Mouse (Mus musculus) megakaryocyte, adult 5-6 weeks (primary cell): ENCODE results near the gene Cep89. TPM values are rescaled to one million over a fixed set of nuclear protein-coding genes. Genes with fewer than 3 reads are reported as not detected.

Source experiments
- ATAC-seq: 2 replicates; pipeline ENCODE4 v1.8.0; 2016; ENCODE audit warnings: mild to moderate bottlenecking, inconsistent platforms; ENCODE audit not compliant: poor library complexity, severe bottlenecking
- total RNA-seq, 2 experiments: library from RNA; stranded (forward) in 1 of 2; stranded (reverse) in 1 of 2; fragments of 153-499, 151-499 nt in 1 of 2; fragments of 221-1000, 200-1000 nt in 1 of 2; gene quantifications; 2 replicates each; pipeline versions ENCODE4 v1.2.3 to v1.2.4; 2015 to 2017

The Cep89 gene
- total RNA-seq, 2 experiments from 2014 or later: 5.7 to 9.6 TPM

DNA sequence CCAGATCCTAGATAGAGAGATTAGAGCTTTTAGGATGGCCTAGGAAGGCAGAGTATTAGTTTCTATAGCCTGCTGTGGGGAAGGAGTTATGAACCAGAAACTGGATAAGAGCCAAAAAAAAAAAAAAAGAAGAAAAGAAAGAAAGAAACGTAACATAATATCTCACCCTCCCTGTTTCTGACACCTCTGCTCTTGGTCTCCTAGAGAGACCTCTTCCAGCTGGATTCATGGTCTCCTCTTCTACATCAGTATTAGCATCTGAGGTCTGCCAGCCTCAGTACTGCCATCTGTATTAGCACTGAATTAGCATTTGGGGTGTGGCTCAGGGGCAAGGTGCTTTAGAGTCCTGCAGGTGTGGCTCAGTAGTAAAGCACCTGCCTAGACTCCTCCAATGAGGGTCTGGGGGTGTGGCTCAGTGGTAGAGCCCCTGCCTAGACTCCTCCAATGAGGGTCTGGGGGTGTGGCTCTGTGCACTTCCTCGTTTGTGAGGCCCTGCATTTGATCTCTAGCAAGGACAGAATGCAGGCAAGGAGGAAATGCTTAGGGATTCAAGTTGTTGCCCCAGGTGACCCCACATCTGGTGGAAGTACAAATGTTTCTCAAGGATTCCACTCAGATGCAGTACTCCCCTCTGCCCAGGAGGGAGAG is 14.0 kb upstream of the Cep89 start:
- no peak for ATAC-seq

- no peak for ATAC-seq
Observed at GRCm38 (mm10) chr7:35386525-35386952, 10.3 kb upstream of the Cep89 start.

DNA sequence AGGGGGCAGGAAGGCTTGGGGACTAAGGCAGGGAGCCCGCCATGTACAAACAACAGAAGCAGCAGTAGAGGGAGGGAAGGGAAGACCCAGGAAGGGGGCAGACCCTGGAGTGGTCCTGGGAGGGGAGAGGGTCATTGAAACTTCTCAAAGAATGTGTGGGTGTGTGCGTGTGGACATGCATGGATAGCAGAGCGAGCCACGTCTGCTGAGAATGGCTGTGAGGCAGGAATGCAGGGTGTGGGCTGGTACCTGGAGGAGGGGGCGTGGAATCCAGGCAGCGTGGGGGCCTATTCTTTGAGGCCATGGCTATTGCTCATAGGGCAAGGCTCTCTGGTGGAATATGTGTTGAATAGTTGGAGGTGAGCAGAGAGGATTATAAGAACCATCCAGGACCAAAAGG is 8.1 kb upstream of the Cep89 start:
- no peak for ATAC-seq

DNA sequence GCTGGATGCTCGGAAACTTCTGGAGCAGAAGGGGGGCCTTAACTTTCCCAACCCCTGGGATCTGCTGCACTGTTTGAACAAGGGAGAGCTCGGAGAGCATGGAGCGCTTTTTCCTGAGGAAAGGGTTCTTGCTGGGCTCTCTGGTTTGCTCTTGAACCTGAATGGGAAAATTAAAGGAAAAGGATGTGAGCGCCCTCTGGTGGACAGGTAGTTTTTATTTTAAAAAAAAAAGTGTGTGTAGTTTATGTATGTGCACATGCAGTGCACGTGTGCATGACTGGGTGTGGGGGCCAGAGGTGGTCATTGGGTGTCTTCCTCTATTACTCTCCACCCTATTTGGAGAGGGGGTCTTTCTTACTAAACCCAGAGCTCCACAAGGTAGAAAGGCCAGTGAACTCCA is 3.9 kb upstream of the Cep89 start:
- ATAC-seq: no peak

DNA sequence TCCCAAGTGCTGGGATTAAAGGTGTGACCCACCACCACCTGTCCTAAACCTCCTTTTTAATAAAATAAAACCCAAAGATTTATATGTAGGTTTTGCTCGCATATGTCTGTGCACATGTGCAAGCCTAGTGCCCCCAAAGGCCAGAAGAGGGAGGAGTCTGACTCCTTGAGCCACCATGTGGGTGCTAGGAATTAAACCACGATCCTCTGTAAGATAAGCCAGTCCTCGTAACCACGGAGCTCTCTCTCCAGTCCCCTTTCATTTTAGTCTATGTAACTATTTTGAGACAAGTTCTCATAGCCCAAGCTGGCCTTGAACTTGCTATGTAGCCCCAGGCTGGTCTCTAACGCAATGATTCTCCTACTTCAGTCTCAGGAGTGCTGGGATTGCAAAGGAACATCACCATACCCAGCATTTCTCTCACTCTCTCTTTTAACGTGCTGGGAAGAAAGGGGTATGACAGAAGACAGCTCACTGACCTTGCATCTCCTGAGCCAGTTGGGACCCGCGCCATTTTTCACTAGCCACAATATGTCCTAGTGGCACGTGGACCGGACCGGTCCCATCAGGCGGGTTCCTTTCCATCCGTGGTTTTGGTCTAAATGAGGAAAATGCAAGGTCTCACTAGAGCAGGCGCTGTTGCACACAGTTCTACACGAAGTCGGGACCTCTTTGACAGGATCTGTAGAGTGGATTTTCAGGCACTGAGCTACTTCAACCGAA is 940 bp upstream of the Cep89 start:
- ATAC-seq: peak; percentile 15

- no peak for ATAC-seq
Observed at GRCm38 (mm10) chr7:35401169-35401568, 4.3 kb downstream of the Cep89 start.

DNA sequence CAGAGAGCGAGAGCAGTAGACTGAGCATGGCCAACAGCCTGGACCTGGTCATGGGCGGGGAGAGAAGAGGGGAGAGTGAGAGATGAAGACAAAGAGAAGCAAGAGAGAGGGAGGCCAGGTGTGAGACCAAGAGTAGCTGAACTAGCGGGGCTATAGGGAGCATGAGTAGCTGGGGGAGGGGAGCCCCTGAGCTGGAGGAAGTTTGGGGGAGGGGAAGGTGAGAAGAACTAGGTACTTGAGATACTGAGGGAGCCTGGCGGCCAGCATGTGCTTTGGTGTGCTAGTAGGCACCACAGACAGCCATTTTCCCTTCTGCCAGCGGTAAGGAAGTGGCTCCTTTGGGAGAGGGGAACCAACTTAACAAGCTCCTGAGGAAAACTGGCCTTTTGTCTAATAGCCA is 18.4 kb downstream of the Cep89 start:
- ATAC-seq: no peak

- no peak for ATAC-seq
Observed at GRCm38 (mm10) chr7:35415801-35416653, 19.2 kb downstream of the Cep89 start.

GRCm38 (mm10) chr7:35416654-35416948 is 19.8 kb downstream of the Cep89 start:
- no peak for ATAC-seq

GRCm38 (mm10) chr7:35423071-35423470 is 26.2 kb downstream of the Cep89 start:
- peak; percentile 63 for ATAC-seq

GRCm38 (mm10) chr7:35428146-35428545 is 31.3 kb downstream of the Cep89 start:
- ATAC-seq: no peak

DNA sequence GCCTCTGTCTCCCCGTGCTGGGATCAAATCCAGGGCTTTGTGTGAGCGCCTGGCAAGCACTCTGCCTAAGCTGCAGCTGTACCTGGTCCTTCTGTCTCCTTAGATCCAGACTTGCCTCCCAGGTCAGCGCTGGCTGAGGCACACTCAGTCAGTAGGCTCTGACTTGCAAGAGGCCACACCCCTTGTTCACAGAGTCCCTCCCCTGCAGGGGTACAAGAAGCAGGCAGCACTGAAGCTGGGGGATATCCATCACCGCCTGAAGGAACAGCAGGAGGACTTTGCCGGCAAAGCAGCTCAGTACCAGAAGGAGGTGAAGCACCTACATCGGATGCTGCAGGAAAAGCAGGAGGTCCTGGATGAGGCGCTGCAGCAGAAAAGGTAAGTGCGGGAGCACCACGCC is 38.4 kb downstream of the Cep89 start:
- no peak for ATAC-seq

GRCm38 (mm10) chr7:35447501-35447900 is 50.7 kb downstream of the Cep89 start:
- no peak for ATAC-seq

- no peak for ATAC-seq
Observed at GRCm38 (mm10) chr7:35447996-35448846, 51.4 kb downstream of the Cep89 start, which contains the start of gene Slc7a9. TSS of gene Slc7a9 (plus strand) at chr7:35448796.

DNA sequence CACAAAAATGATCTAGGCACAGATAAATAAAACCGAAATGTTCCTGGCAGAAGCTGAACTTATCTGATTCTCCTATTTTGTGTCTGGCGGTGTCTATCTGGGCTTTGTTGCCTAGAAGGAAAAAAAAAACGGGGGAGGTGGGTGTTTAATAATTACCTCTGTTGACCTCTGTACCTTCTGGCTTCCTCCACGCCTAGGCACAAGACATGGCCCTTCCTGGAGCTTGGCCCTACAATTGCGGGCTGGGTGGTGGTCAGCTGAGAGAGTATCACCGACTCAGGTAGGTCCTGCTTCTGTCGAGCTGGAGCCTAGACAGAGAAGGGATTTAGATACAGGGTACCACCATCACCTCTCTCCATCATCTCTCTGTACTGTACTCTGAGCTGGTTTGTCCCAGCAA is 52.0 kb downstream of the Cep89 start:
- no peak for ATAC-seq

DNA sequence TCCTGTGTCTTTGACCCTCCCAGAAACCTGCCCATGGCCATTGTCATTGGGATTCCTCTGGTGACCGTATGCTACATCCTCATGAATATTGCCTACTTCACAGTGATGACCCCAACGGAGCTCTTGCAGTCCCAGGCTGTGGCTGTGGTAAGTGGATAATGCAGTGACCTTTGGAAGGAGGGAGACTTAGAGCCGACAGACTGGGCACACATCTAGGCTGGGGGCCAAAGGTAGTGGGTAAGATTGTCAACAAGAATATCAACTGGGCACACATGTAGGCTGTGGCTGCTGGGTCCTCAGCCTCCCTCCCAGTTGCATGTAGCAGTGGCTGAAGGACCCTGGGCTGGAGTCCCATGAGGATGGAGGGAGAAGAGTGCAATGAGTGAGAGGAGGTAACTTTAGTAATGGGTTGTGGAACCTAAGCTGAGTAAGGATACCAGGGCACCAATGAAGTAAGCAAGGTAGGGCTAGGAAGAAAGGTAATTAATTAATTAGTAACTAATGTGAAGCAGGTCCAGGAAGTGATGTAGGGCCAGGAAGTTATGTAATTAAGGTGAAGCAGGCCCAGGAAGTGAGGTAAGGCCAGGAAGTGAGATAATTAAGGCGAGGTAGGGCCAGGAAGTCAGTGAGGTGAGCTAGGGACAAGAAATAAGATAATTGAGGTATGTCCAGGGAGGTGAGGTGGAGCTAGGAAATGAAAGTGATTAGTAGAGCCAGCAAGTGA is 59.4 kb downstream of the Cep89 start:
- no peak for ATAC-seq

DNA sequence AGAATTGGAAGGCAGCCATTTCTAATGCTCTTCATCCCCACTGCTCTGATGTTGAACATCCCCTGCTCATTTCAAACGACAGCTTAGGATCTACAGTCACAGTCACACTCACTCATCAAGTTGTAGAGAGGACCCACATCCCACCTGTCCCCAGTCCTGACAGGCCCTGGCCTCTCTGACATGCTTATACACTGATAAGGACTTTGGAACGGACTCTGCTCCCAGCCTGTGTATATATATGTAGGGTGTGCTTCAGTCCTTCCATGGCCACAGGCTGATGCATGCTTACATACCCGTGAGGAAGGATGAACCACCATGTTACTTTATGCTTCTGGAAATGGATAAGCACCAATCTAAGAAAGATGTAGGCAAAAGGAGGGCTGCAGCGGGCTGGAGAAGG is 64.1 kb downstream of the Cep89 start:
- ATAC-seq: no peak

DNA sequence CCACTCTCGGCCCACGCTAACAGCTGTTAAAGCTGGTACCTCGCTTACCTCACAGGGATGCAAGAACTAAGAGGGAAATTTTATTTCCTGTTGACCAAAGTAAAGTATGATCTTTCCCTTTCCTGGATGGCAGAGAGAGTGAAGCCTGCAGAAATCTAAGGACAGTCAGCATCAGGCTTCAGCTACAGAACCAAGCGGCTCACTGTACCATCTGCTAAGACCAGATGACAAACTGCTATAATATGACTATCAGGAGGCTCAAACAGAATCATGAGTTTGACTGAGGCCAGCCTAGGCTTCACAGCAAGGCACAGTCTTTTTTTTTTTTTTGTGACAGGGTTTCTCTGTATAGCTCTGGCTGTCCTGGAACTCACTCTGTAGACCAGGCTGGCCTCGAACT is 68.2 kb downstream of the Cep89 start:
- no peak for ATAC-seq

GRCm38 (mm10) chr7:35467856-35468255 is 71.0 kb downstream of the Cep89 start:
- no peak for ATAC-seq

DNA sequence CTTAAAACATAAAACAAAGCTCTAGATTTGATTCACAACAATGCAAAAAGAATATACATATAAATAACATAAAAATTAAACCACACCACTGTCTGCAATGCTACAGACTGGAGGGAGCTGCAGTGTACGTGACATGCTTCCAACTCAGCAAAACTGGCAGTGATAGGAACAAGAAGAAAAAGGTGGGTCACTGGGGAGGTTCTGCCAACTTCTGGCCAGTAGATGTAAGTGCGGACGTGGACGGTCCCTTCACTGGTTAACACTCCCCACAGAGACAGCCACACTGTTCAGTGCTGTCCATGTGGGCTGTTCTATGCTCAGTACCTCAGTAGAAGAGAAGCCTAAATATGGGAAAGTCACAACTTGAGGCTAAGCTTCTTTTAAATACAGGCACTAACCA is 74.0 kb downstream of the Cep89 start:
- no peak for ATAC-seq
